In the genomic region with DNA sequence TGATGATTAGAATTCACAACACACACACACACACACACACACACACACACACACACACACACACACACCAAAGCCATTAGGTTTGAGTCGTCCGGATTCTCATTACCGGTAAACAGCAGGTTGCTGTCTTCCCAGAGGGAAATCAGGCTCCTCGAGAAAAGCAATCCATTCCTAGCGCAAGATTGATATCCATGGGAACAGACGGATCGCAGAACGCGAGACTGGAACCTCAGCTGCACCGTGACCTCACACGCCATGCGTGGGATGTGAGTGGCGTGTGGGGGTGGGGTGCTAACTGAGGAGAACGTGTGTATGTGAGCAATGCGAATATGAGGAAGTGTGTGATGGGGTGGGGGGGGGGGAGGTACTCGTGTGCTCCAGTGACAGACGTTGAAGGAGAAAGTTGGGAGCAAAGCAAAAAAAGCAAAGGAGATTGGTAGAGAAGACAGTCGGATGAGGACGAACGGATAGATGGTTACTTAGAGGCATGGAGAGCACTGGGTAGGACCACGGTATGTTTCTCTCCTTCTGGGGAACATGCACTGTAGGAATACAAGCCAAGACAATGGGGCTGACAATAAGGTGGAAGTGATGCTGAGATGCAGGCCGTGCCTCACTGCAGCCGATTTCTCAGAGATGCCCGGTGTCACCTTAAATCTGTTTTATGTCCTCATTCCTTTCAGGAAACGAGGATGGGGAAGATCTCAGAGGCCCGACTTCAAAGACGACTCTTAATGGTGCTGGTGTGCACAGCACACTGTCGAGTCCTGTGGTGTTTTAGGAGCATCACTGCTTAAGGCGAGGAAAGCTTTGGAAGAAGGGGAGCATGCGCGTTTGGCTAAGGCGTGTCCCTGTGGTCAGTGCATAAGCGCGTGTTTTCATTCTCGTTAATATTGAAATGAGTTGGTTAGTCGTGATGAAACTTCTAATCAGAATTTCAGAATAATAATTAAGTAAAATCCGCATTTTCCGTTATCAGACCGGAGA, we compare ENCODE assay signal across 13 mouse cellular contexts.
DNase-seq lines count a peak whose midpoint lies in the region; ATAC-seq and TF ChIP-seq lines count a peak whose summit lies in the region.
"Had no signal": no experiment of that assay in that cellular context is flagged by ENCODE, and none has a peak within 500 bp of the region (broad histone marks: within the 10 kb centered on the region; RNA-seq: fewer than 3 reads in every experiment).

No protein-coding gene starts in this region.

- H3K27me3 ChIP-seq in neural tube, embryonic 11.5 days (ENCODE audit: control insufficient read depth, insufficient read depth, low read length) = no peaks in the 10 kb centered on the region
- no peaks in the 10 kb centered on the region for H3K27me3 ChIP-seq in hindbrain, postnatal 0 days (ENCODE audit: insufficient read depth, low read length)
- H3K27me3 ChIP-seq: embryonic facial prominence, embryonic 13.5 days; liver, embryonic 15.5 days; midbrain, embryonic 12.5 days had no signal

- 84% methylated on average over 39 of the region's 39 CpGs for WGBS in neural tube, embryonic 11.5 days
- 69% methylated on average over 39 of the region's 39 CpGs for WGBS in hindbrain, postnatal 0 days

- H3K27ac ChIP-seq in neural tube, embryonic 11.5 days (ENCODE audit: low read depth, low read length) = no peak overlapping the region
- H3K27ac ChIP-seq in hindbrain, postnatal 0 days = no peak overlapping the region
- H3K27ac ChIP-seq: embryonic facial prominence, embryonic 13.5 days; liver, embryonic 15.5 days; midbrain, embryonic 12.5 days; stomach, postnatal 0 days had no signal

- H3K36me3 ChIP-seq in neural tube, embryonic 11.5 days (ENCODE audit: control insufficient read depth, insufficient read depth, low read length) = no peaks in the 10 kb centered on the region
- H3K36me3 ChIP-seq in hindbrain, postnatal 0 days (ENCODE audit: insufficient read depth, low read length) = no peaks in the 10 kb centered on the region
- H3K36me3 ChIP-seq: embryonic facial prominence, embryonic 13.5 days; liver, embryonic 15.5 days; midbrain, embryonic 12.5 days had no signal

- H3K4me1 ChIP-seq in neural tube, embryonic 11.5 days (ENCODE audit: control insufficient read depth, insufficient read depth, low read length) = no peaks in the 10 kb centered on the region
- H3K4me1 ChIP-seq in hindbrain, postnatal 0 days (ENCODE audit: insufficient read depth, low read length) = no peaks in the 10 kb centered on the region
- H3K4me1 ChIP-seq: embryonic facial prominence, embryonic 13.5 days; liver, embryonic 15.5 days; midbrain, embryonic 12.5 days had no signal

- H3K9me3 ChIP-seq in neural tube, embryonic 11.5 days (ENCODE audit: control insufficient read depth, low read length) = no peaks in the 10 kb centered on the region
- H3K9me3 ChIP-seq in hindbrain, postnatal 0 days (ENCODE audit: low read length) = no peaks in the 10 kb centered on the region
- H3K9me3 ChIP-seq: embryonic facial prominence, embryonic 13.5 days; liver, embryonic 15.5 days; midbrain, embryonic 12.5 days had no signal

- no peak overlapping the region for H3K9ac ChIP-seq in neural tube, embryonic 11.5 days (ENCODE audit: low read length)
- H3K9ac ChIP-seq in hindbrain, postnatal 0 days (replicated peaks; ENCODE audit: low read length) = no peak overlapping the region
- H3K9ac ChIP-seq: embryonic facial prominence, embryonic 13.5 days; liver, embryonic 15.5 days; midbrain, embryonic 12.5 days had no signal

- intact Hi-C loops in left cerebral cortex, postnatal 14 days (cut with DNase I) = no loop called here

- no peak for TF ChIP-seq CTCF in hindbrain, postnatal 0 days (IDR thresholded peaks at IDR 0.05; ENCODE audit: low read depth)

- peak; percentile 55; the same call in 1 of the 2 replicates for ATAC-seq in neural tube, embryonic 11.5 days (ENCODE audit: insufficient read depth, low FRiP score, low TSS enrichment)
- ATAC-seq in hindbrain, postnatal 0 days = peak; percentile 83

- H3K4me2 ChIP-seq in neural tube, embryonic 11.5 days (ENCODE audit: low read depth) = no peak overlapping the region
- 0 out of 2 replicates have a peak overlapping the region, but pooled peaks have one; percentile 9 for H3K4me2 ChIP-seq in hindbrain, postnatal 0 days (ENCODE audit: low read depth, low read length)
- H3K4me2 ChIP-seq: embryonic facial prominence, embryonic 13.5 days; liver, embryonic 15.5 days; midbrain, embryonic 12.5 days had no signal

- no peak for DNase-seq in neural tube, embryonic 11.5 days (ENCODE audit: low spot score)
- no peak for DNase-seq in neural tube, embryonic 10.5 days (ENCODE audit: extremely low spot score, low spot score)
- peak; percentile 57 for DNase-seq in hindbrain, postnatal 0 days (ENCODE audit: low spot score)
- DNase-seq in left cerebral cortex, postnatal 14 days (ENCODE audit: low spot score in 2 of 2) = peak; percentile 73 to 87
- peak; percentile 60 for DNase-seq in right cerebral cortex, postnatal 4 days
- no peak for DNase-seq in gastrocnemius, adult 8-10 months (ENCODE audit: low spot score in 2 of 2)
- DNase-seq in T-cell, adult 2 months (ENCODE audit: low spot score) = no peak
- DNase-seq: cerebellum, adult 18-20 months; kidney, postnatal 36 days had no signal

- no peak overlapping the region for H3K4me3 ChIP-seq in neural tube, embryonic 11.5 days (ENCODE audit: low read depth, low read length)
- no peak overlapping the region for H3K4me3 ChIP-seq in hindbrain, postnatal 0 days (ENCODE audit: low read length)
- H3K4me3 ChIP-seq: embryonic facial prominence, embryonic 13.5 days; liver, embryonic 15.5 days; midbrain, embryonic 12.5 days had no signal

Comparison
In these comparisons a context has a peak if more than half of its experiments do, and no peak if none do; other contexts are left out.
1. DNase-seq: peak in hindbrain, postnatal 0 days (single experiment), left cerebral cortex, postnatal 14 days (2 of 2) and right cerebral cortex, postnatal 4 days (single experiment); none in neural tube, embryonic 11.5 days (single experiment), neural tube, embryonic 10.5 days (single experiment), gastrocnemius, adult 8-10 months (0 of 2) and T-cell, adult 2 months (single experiment).